Mouse (Mus musculus) hindbrain, embryonic 16.5 days (tissue): ENCODE results near the gene Aldh3a2. TPM values are rescaled to one million over a fixed set of nuclear protein-coding genes. Genes with fewer than 3 reads are reported as not detected.
"Not testable (repeated sequence)": the region's sequence is repeated elsewhere in the genome, so short reads cannot be mapped to it uniquely, and the experiment has no call there.

Experiments
- ATAC-seq: fragments of 200-750 bp; cut with Nextera tagmentation; 2 replicates; pipeline ENCODE4 v1.8.0; 2017; ENCODE audit warnings: moderate TSS enrichment, moderate library complexity
- H3K27ac ChIP-seq: fragments of 300-500 bp; sonication (generic); 2 replicates; pipeline ENCODE4 v1.5.1; 2014; ENCODE audit warnings: low read depth, mild to moderate bottlenecking, control low read depth, low read length, moderate library complexity
- H3K27me3 ChIP-seq: fragments of 300-500 bp; sonication (generic); replicated peaks from 2 replicates; pipeline ENCODE4 v1.6.1; 2014; ENCODE audit warnings: low read length; ENCODE audit not compliant: control insufficient read depth, insufficient read depth
- H3K36me3 ChIP-seq: fragments of 300-500 bp; sonication (generic); 2 replicates; pipeline ENCODE4 v1.6.1; 2014; ENCODE audit warnings: mild to moderate bottlenecking, low read length, moderate library complexity, mixed read lengths; ENCODE audit not compliant: control insufficient read depth, insufficient read depth
- H3K4me1 ChIP-seq: fragments of 300-500 bp; sonication (generic); 2 replicates; pipeline ENCODE4 v1.6.1; 2014; ENCODE audit warnings: low read depth, low read length; ENCODE audit not compliant: control insufficient read depth, insufficient read depth
- H3K4me2 ChIP-seq: fragments of 300-500 bp; sonication (generic); 2 replicates; pipeline ENCODE4 v1.6.1; 2014; ENCODE audit warnings: mild to moderate bottlenecking, low read length, control low read depth, moderate library complexity
- H3K4me3 ChIP-seq: fragments of 300-500 bp; sonication (generic); 2 replicates; pipeline ENCODE4 v1.5.1; 2014; ENCODE audit warnings: mild to moderate bottlenecking, low read length, control low read depth, moderate library complexity
- H3K9ac ChIP-seq: fragments of 300-500 bp; sonication (generic); 2 replicates; pipeline ENCODE4 v1.6.1; 2014; ENCODE audit warnings: low read depth, mild to moderate bottlenecking, control low read depth, low read length, moderate library complexity
- H3K9me3 ChIP-seq: fragments of 300-500 bp; sonication (generic); 2 replicates; pipeline ENCODE4 v1.6.1; 2014; ENCODE audit warnings: mild to moderate bottlenecking, low read length, moderate library complexity; ENCODE audit not compliant: control insufficient read depth
- WGBS: fragments of 180-500 bp; shearing (Covaris S2); extraction: QIAGEN DNeasy Blood & Tissue Kit; methylation state at CpG from one replicate; pipeline ENCODE4 v1.1.7; 2014; 5-methylcytosine and 5-hydroxymethylcytosine counted together
- polyA plus RNA-seq: library from polyadenylated mRNA; unstranded; fragments of >200 nt; fragmentation: Nextera tagmentation; extraction: Ambion mirVana; gene quantifications from 2 replicates; pipeline ENCODE4 v1.2.1, GENCODE M21; 2015

The Aldh3a2 gene
- polyA plus RNA-seq, 1 experiment from 2014 or later, result 35.8 TPM

DNA sequence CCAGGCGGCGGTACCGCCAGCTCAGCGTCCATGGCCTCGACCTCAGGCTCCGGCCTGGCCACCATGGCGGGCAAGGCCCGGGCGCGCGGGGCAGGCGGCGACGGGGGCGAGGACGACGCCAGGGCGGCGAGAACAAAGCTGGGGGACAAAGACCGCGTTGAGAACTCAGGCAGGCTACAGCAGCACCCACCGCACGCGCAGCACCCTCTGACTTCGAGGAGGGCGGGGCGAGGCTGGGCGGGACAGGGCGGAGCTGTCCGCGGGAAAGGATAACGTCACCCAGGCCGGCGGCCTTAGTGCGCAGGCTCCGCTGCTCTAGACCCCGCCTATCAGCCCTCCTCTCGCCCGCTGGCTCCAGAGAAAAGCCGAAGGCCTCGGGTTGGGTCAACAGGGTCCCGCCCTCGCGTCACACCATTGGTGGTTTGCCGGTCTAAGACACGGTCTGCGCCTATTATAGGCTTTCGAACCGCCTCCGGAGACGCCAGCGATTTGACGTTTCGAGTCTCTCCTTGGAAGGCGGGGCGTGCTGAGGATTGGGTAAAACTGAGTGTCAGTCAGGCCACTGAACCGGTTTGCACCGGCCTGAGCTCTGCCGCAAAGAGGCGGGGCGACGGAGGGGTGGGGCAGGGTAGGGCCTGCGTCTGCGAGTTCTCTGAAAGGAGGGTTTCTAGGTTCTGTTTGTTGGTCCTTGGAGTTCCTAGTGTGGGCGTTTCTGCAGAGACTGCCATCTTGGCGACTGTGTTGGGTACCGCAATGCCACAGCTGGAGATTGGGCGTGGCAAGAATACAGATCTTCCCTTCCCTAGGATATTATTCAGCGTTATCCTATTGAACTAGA lies 92.2 kb downstream of the Aldh3a2 start, which contains the start of gene Usp22:
TSS of gene Usp22 (minus strand) at position 235 of the 838 bp plus-strand sequence.
- peak; percentile 98 for ATAC-seq
- WGBS, result under 1% methylated on average over 63 of the region's 69 CpGs

DNA sequence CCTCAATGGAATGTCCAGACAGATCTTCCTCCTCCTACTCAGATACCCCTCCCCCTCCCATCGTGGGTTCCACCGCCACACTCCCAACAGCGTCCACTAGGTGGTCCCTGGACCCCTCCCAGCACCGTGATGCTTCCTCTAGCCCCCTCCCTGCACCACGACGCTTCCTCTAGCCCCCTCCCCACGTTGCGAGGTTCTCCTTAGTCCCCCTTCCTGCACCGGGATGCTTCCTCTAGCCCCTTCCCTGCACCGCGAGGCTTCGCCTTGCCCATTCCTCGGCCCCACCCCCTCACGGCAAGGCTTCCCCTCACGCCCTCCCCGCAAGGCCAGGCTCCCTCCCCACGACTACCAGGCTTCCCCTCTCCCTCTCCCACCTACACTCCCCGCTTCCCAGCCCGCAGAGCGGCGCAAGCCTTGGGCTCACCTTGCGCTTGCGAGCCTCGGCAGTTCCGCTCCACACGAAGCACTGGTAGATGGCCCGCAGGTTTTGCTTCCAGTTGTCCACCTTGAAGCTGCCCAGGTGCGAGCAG lies 92.9 kb downstream of the Aldh3a2 start:
- H3K4me2 ChIP-seq, result peak overlapping the region; percentile 71
- peak overlapping the region; percentile 100 for H3K9ac ChIP-seq
- under 1% methylated on average over 28 of the region's 28 CpGs for WGBS
- peaks cover 40% of the 10 kb centered on the region for H3K4me1 ChIP-seq
- peak overlapping the region; percentile 96 for H3K4me3 ChIP-seq
- H3K9me3 ChIP-seq, result no peaks in the 10 kb centered on the region
- peak; percentile 12 for ATAC-seq
- H3K36me3 ChIP-seq, result no peaks in the 10 kb centered on the region
- H3K27ac ChIP-seq, result peak overlapping the region; percentile 98
- no peaks in the 10 kb centered on the region for H3K27me3 ChIP-seq

More for the DNA sequence above, 92.2 kb downstream of the Aldh3a2 start, which contains the start of gene Usp22:
- peak within 1 kb of the TSS; percentile 100 for H3K9ac ChIP-seq
- H3K4me1 ChIP-seq, result peaks cover 35% of the 10 kb centered on the region
- H3K9me3 ChIP-seq, result no peaks in the 10 kb centered on the region
- peak within 1 kb of the TSS; percentile 98 for H3K27ac ChIP-seq
- H3K36me3 ChIP-seq, result no peaks in the 10 kb centered on the region
- H3K4me3 ChIP-seq, result peak within 1 kb of the TSS; percentile 96
- peak within 1 kb of the TSS; percentile 71 for H3K4me2 ChIP-seq
- no peaks in the 10 kb centered on the region for H3K27me3 ChIP-seq

GRCm38 (mm10) chr11:61173477-61173876 lies 93.8 kb downstream of the Aldh3a2 start:
- 26% methylated on average over 15 of the region's 15 CpGs for WGBS
- not testable (repeated sequence) for H3K27me3 ChIP-seq, ATAC-seq, H3K27ac ChIP-seq, H3K36me3 ChIP-seq, H3K9me3 ChIP-seq
- Histone ChIP-seq H3K4me1 (peaks cover 44% of the 10 kb centered on the region), H3K4me2 (peak overlapping the region; percentile 71), H3K4me3 (peak overlapping the region; percentile 96), H3K9ac (peak overlapping the region; percentile 47)

Other genes with a start within 250 kb of the Aldh3a2 start
- gene Kcnj12, start 244.9 kb downstream of the Aldh3a2 start, polyA plus RNA-seq, result 4.2 and 4.3 TPM in 2 replicates
- gene Tnfrsf13b, start 140.7 kb downstream of the Aldh3a2 start, polyA plus RNA-seq, result 1.4 and 2.0 TPM in 2 replicates
- gene Usp22, start 92.4 kb downstream of the Aldh3a2 start, polyA plus RNA-seq, result 341 and 401 TPM in 2 replicates
- gene Aldh3a1, start 59.9 kb downstream of the Aldh3a2 start, polyA plus RNA-seq, result 0.40 and 0.41 TPM in 2 replicates
- 0.06 TPM in 1 of 2 replicates, not detected in the other for gene Slc47a2, start 75.4 kb upstream of the Aldh3a2 start, polyA plus RNA-seq
- 0.69 and 1.0 TPM in 2 replicates for gene Slc47a1, start 110.9 kb upstream of the Aldh3a2 start, polyA plus RNA-seq
- 30.4 and 32.4 TPM in 2 replicates for gene Rnf112, start 186.7 kb upstream of the Aldh3a2 start, polyA plus RNA-seq
- gene Mfap4, start 218.0 kb upstream of the Aldh3a2 start, polyA plus RNA-seq, result 49.6 and 67.9 TPM in 2 replicates
- gene Mapk7, start 226.9 kb upstream of the Aldh3a2 start, polyA plus RNA-seq, result 63.3 and 73.1 TPM in 2 replicates
- 35.2 and 36.2 TPM in 2 replicates for gene B9d1, start 237.7 kb upstream of the Aldh3a2 start, polyA plus RNA-seq